Mouse (Mus musculus) heart, postnatal 36 days (tissue): ENCODE measurements around the gene Sohlh2. TPM values are rescaled to one million over a fixed set of nuclear protein-coding genes. Genes with fewer than 3 reads are reported as not detected.

ENCODE experiments used
- microRNA-seq, 2 experiments: library from miRNA; unstranded; fragments of <30 nt; microRNA quantifications; one replicate each; pipeline ENCODE4 v1.2.0; 2021; ENCODE audit warnings: borderline number of aligned reads in 2 of 2
- total RNA-seq, 2 experiments: library from RNA; stranded (reverse); gene quantifications; 2 replicates each; pipeline ENCODE4 v1.2.3; 2021

Gene Sohlh2
- total RNA-seq, 2 experiments from 2014 or later: not detected

Small RNAs within 50 kb of the gene (microRNA-seq; reads per million reads assigned to microRNA genes)
- 0 reads per million in 2 experiments for gene Gm22029

Other genes with a start within 250 kb of the Sohlh2 start
- gene Ccna1, start 126.5 kb upstream of the Sohlh2 start, total RNA-seq: not detected
- gene Spg20, start 69.9 kb upstream of the Sohlh2 start, total RNA-seq: 10 to 100 TPM; 40.3 to 40.9 TPM
- not detected for gene Ccdc169, start 44.7 kb upstream of the Sohlh2 start, total RNA-seq
- 1 to 10 TPM; 2.5 to 5.9 TPM for gene Dclk1, start 60.3 kb downstream of the Sohlh2 start, total RNA-seq